Mouse (Mus musculus) ovary, postnatal 36 days (tissue): Measurements from ENCODE around the gene Trp53inp2.

Experiments used
- DNase-seq: peaks from one replicate; pipeline ENCODE4 v3.0.0; 2022; ENCODE audit warnings: low spot score, mixed read lengths

Trp53inp2 gene

GRCm38 (mm10) chr2:155380261-155381059 lies at the start of gene Trp53inp2:
Gene Trp53inp2, plus strand, starts transcription at chr2:155381059.
- DNase-seq = no peak

GRCm38 (mm10) chr2:155331351-155331750 lies 49.5 kb upstream of the Trp53inp2 start:
- no peak for DNase-seq

- DNase-seq = no peak
Measured at GRCm38 (mm10) chr2:155333421-155333820, 47.4 kb upstream of the Trp53inp2 start.

GRCm38 (mm10) chr2:155335231-155335630 lies 45.6 kb upstream of the Trp53inp2 start:
- DNase-seq = no peak

GRCm38 (mm10) chr2:155336254-155336653 lies 44.6 kb upstream of the Trp53inp2 start:
- no peak for DNase-seq

- DNase-seq = no peak
Measured at GRCm38 (mm10) chr2:155340166-155340565, 40.7 kb upstream of the Trp53inp2 start.

- DNase-seq = no peak
Measured at GRCm38 (mm10) chr2:155346670-155347069, 34.2 kb upstream of the Trp53inp2 start.

GRCm38 (mm10) chr2:155354402-155354801 lies 26.5 kb upstream of the Trp53inp2 start:
- no peak for DNase-seq

GRCm38 (mm10) chr2:155356971-155357591 lies 23.8 kb upstream of the Trp53inp2 start, which contains the start of gene Pigu:
Gene Pigu, minus strand, starts transcription at chr2:155357430.
- DNase-seq = peak; percentile 88

GRCm38 (mm10) chr2:155357686-155358399 lies 23.0 kb upstream of the Trp53inp2 start:
- no peak for DNase-seq

- no peak for DNase-seq
Measured at GRCm38 (mm10) chr2:155367635-155368284, 13.1 kb upstream of the Trp53inp2 start.

- no peak for DNase-seq
Measured at GRCm38 (mm10) chr2:155369333-155369883, 11.5 kb upstream of the Trp53inp2 start.

- DNase-seq = no peak
Measured at GRCm38 (mm10) chr2:155372451-155372850, 8.4 kb upstream of the Trp53inp2 start.

- DNase-seq = no peak
Measured at GRCm38 (mm10) chr2:155373302-155373701, 7.6 kb upstream of the Trp53inp2 start.

- DNase-seq = no peak
Measured at GRCm38 (mm10) chr2:155373886-155374285, 7.0 kb upstream of the Trp53inp2 start.

- DNase-seq = no peak
Measured at GRCm38 (mm10) chr2:155374521-155374920, 6.3 kb upstream of the Trp53inp2 start.

- no peak for DNase-seq
Measured at GRCm38 (mm10) chr2:155376191-155376590, 4.7 kb upstream of the Trp53inp2 start.

- DNase-seq = no peak
Measured at GRCm38 (mm10) chr2:155381060-155381437, 190 bp downstream of the Trp53inp2 start.

- DNase-seq = peak; percentile 97
Measured at GRCm38 (mm10) chr2:155381643-155382331, 928 bp downstream of the Trp53inp2 start.

- no peak for DNase-seq
Measured at GRCm38 (mm10) chr2:155382332-155382700, 1.5 kb downstream of the Trp53inp2 start.

GRCm38 (mm10) chr2:155382791-155383438 lies 2.1 kb downstream of the Trp53inp2 start:
- no peak for DNase-seq
